Mouse (Mus musculus) heart, postnatal 4 days (tissue): ENCODE measurements around the gene Olfr799. TPM values are rescaled to one million over a fixed set of nuclear protein-coding genes. Genes with fewer than 3 reads are reported as not detected.

Source experiments
- DNase-seq: peaks from one replicate; pipeline ENCODE4 v3.0.0; 2021
- total RNA-seq, 2 experiments: library from RNA; stranded (reverse); gene quantifications; 2 replicates each; pipeline ENCODE4 v1.2.3; 2021

The Olfr799 gene
- not detected for total RNA-seq

DNA sequence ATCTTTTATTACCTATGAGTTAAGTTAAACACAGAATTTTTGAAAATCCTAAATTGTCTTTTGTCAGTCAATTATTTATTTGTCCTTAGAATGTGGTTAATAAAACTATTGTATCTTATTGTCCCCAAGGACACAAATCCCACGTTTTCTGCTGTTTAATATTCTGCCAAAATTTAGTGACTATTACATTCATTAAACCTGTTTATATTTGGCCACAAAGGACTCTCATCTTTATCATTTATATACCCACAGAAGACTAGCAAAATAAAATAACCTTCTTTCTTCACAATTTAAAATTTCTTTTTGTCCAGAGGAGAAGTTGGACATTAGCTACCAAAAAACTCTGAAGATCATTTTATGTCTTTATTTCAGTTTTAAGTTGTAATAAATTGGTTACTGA, at the start of gene Olfr799:
Olfr799 (plus strand) TSS at position 301 of the 400 bp plus-strand sequence.
- no peak for DNase-seq

DNA sequence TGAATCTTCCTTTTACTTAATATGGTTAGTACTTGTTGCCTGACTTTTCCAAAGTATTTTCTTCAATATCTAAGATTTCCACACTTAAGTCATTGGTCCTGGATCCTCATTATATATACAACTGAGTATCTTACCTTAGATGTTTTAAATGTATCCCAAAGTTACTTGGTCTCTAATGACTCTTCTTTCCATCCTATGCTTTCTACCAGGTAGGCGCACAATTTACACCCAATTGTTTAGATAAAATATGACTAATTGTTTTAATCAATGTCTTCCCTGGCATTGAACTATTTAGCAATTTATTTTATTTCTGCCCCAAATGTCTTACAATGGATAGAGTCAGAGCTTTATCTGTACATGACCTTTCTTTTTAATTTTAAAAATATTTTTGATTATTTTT, 24.8 kb upstream of the Olfr799 start, which contains the start of gene Olfr796:
Olfr796 (minus strand) TSS at position 101 of the 400 bp plus-strand sequence.
- no peak for DNase-seq

DNA sequence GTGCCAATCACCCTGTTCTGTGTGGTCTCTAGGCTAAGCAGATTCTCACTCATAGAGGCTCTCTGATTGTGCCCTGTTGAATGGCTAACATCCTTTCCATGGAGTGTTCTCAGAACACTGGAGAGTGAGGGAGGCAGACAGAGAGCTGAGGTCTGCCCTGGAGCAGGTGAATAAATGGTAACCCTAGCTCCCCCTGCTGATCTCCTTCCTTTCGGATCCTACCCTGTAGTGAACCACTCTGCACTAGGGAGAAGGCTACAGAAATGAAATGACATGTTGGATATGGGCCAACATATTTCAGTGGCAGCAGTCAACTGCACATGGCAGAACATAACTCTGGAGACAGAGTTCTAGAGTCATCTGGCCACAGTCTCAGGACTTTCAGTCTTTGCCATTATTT, 15.6 kb upstream of the Olfr799 start:
- no peak for DNase-seq

DNA sequence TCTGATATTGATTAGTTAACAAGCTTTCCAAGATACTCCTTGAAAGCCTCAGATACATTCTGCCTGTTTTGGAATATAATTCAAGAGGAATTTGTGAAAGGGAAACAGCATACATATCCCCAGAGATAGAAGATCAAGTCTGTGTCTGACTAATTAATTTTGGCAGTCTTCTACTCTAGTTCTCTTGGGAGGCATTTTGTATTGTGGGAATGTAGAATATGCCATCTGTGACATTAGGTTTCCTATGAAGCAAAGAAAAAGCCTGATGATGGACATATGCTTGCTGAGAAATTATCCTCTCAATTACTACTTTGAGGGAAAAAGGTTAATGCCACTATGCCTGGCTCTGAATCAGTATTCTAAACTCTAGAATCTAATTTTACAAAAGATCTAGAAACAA, 14.0 kb upstream of the Olfr799 start:
- DNase-seq = no peak

DNA sequence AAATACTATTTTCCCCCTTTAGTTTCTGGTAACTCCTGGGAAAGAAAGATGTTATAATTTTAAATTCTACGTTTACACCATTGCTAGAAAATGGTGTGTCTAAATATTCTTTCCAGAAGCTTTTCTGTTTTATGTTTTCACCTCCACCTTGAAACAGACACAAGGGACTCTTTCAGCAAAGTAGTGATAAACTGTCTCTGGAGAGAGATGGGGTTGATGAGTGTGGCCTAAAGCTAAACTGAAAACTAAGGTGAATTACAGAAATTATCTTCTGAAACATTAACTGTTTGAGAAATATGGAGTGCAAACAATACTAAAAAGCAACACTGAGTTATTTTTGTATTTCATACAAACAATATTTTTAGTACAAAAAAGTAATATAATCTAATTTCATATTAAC, 9.4 kb upstream of the Olfr799 start, which contains the start of gene Olfr798:
Olfr798 (minus strand) TSS at position 101 of the 400 bp plus-strand sequence.
- no peak for DNase-seq

DNA sequence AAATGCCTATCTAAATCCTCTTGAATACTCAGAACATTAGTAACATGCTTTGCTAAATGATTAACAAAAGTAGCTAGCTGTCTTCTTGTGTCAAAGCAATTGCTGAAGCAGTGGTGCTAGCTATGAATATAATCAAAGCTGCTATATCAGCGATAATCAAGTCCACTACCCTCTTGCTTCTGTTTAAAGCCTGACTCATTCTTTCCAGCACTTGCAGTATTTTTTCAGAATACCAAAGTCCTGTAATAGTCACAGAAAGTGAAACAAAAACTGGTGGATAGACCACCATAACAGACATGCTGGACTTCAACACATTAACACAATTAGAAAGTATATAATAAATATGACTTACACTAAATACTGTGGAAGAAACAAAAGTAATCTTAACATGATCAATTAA, 14.5 kb downstream of the Olfr799 start:
- no peak for DNase-seq

DNA sequence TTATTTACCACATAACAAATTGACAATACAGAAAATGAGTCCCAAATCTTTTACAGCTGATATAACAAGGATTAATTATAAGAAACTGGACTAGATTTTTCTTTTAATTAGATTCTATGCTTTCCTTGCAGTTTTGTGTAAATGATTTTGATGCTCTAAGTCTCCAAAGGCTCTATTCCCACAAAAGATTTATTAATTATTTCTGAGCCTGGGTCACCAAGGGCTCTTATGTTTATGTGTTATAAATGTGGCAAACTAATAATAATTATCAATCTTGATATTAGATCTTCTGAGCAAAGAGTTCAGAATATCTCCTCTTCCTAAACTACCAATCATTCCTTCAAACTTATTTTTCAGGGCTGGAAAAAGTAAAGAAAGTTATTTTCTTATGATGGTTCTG, 20.1 kb downstream of the Olfr799 start, which contains the start of gene Olfr800:
Olfr800 (plus strand) TSS at position 301 of the 400 bp plus-strand sequence.
- no peak for DNase-seq

DNA sequence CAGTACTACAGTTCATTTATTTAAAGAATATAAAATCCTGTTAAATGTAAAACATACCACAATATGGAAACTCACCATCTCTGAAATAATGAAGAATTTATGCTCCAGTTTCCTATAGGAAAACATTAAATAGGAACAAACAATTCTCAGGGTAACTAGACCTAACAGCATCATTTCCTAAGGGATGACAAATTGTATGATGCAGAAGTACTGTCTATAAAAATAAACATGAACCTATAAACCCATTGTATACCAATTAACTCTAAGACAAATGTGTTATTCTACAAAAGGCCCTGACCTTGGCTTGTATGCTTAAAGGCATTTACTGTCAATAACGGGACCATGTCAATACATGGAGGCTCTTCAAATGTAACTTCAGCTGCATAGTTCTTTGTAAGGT, 36.5 kb downstream of the Olfr799 start, which contains the start of gene Olfr801:
Olfr801 (minus strand) TSS at position 101 of the 400 bp plus-strand sequence.
- no peak for DNase-seq

DNA sequence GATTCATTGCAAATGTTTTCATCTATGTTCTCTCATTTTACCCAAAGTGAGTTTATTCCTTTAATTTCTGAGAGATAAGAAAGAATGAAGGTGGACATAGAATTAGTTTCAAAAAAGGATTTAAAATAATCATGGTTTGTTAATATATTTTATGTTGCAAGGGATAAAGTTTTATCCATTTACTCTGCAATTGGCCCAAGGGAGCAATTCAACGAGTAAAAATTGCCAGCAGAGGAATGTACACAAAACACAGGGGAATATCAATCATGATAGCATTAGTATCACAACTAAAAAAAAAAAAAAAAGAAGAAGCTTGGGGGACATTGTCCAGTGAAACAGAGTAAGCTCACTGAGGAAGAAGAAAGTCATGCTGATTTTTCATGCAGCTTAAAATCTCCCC, 50.8 kb downstream of the Olfr799 start, which contains the start of gene Olfr802:
Olfr802 (minus strand) TSS at position 101 of the 400 bp plus-strand sequence.
- DNase-seq = no peak

DNA sequence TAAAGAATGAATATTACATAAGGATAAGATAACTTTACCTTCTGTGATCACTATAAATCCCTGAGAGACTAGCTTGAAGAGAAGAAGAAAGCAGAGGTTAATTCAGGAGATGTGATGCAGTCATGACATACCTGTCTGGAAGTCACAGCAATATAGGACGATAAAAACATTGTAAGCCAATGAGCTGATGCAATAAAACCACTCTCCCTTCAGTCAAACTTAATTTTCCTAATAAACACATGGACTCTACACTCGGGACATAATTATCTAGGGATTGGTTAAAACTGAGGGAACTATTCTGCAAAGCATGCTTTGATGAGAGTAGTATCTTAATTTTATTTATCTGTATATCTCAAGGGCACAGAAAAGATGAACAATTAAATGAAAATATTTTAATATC, 56.9 kb downstream of the Olfr799 start, which contains the start of gene Olfr803:
Olfr803 (minus strand) TSS at position 101 of the 400 bp plus-strand sequence.
- no peak for DNase-seq

Other genes starting within 250 kb of the Olfr799 start
- gene Olfr785, start 232.1 kb upstream of the Olfr799 start, total RNA-seq = not detected
- gene Olfr786, start 210.2 kb upstream of the Olfr799 start, total RNA-seq = not detected
- gene Olfr787, start 175.6 kb upstream of the Olfr799 start, total RNA-seq = not detected
- not detected for gene Olfr788, start 166.5 kb upstream of the Olfr799 start, total RNA-seq
- not detected for gene Olfr789, start 152.7 kb upstream of the Olfr799 start, total RNA-seq
- gene Olfr790, start 139.0 kb upstream of the Olfr799 start, total RNA-seq = not detected
- gene Olfr791, start 115.7 kb upstream of the Olfr799 start, total RNA-seq = not detected
- gene Olfr792, start 98.3 kb upstream of the Olfr799 start, total RNA-seq = not detected
- not detected for gene Olfr794, start 69.8 kb upstream of the Olfr799 start, total RNA-seq
- not detected for gene Olfr796, start 24.9 kb upstream of the Olfr799 start, total RNA-seq
- gene Olfr798, start 9.6 kb upstream of the Olfr799 start, total RNA-seq = not detected
- not detected for gene Olfr800, start 20.2 kb downstream of the Olfr799 start, total RNA-seq
- not detected for gene Olfr801, start 36.4 kb downstream of the Olfr799 start, total RNA-seq
- not detected for gene Olfr802, start 50.7 kb downstream of the Olfr799 start, total RNA-seq
- not detected for gene Olfr803, start 56.8 kb downstream of the Olfr799 start, total RNA-seq
- gene Olfr804, start 65.7 kb downstream of the Olfr799 start, total RNA-seq = not detected
- gene Olfr805, start 91.9 kb downstream of the Olfr799 start, total RNA-seq = not detected
- not detected for gene Olfr806, start 104.4 kb downstream of the Olfr799 start, total RNA-seq
- gene Olfr807, start 120.3 kb downstream of the Olfr799 start, total RNA-seq = not detected
- gene Olfr808, start 128.0 kb downstream of the Olfr799 start, total RNA-seq = not detected
- gene Olfr809, start 137.2 kb downstream of the Olfr799 start, total RNA-seq = not detected
- gene Olfr810, start 157.4 kb downstream of the Olfr799 start, total RNA-seq = not detected
- gene Olfr811, start 166.9 kb downstream of the Olfr799 start, total RNA-seq = not detected
- not detected for gene Olfr812, start 208.6 kb downstream of the Olfr799 start, total RNA-seq
- gene Olfr813, start 217.9 kb downstream of the Olfr799 start, total RNA-seq = not detected
- not detected for gene Olfr814, start 242.4 kb downstream of the Olfr799 start, total RNA-seq